In genomic region chr3:88539397-88539796, GRCm38 (mm10) we compare ENCODE assay signal across 12 mouse cellular contexts. TPM values are rescaled to one million over a fixed set of nuclear protein-coding genes. Genes with fewer than 3 reads are reported as not detected.
A peak's percentile ranks its signal among the peaks of the same experiment; 100 is the strongest.
DNase-seq lines count a peak whose midpoint lies in the region; ATAC-seq and TF ChIP-seq lines count a peak whose summit lies in the region.
"Had no signal": no experiment of that assay in that cellular context is flagged by ENCODE, and none has a peak within 500 bp of the region (broad histone marks: within the 10 kb centered on the region; RNA-seq: fewer than 3 reads in every experiment).

No protein-coding gene starts in this region.

- H3K4me2 ChIP-seq in forebrain, postnatal 0 days (ENCODE audit: low read depth) = no peak overlapping the region
- peak overlapping the region; percentile 37 for H3K4me2 ChIP-seq in midbrain, embryonic 12.5 days (replicated peaks)
- H3K4me2 ChIP-seq in intestine, embryonic 15.5 days (replicated peaks) = no peak overlapping the region
- H3K4me2 ChIP-seq: liver, embryonic 15.5 days had no signal

- peak overlapping the region; percentile 62 for H3K27ac ChIP-seq in forebrain, postnatal 0 days (ENCODE audit: low read depth, low read length)
- H3K27ac ChIP-seq in midbrain, embryonic 12.5 days (replicated peaks) = peak overlapping the region; percentile 65
- H3K27ac ChIP-seq in intestine, embryonic 15.5 days = no peak overlapping the region
- H3K27ac ChIP-seq: liver, embryonic 15.5 days had no signal

- peaks cover 95% of the 10 kb centered on the region for H3K4me1 ChIP-seq in E14TG2a.4 (replicated peaks; ENCODE audit: low read depth, low read length)
- H3K4me1 ChIP-seq in forebrain, postnatal 0 days (ENCODE audit: insufficient read depth) = peaks cover 23% of the 10 kb centered on the region
- H3K4me1 ChIP-seq in midbrain, embryonic 12.5 days = peaks cover 66% of the 10 kb centered on the region
- H3K4me1 ChIP-seq in intestine, embryonic 15.5 days (replicated peaks) = peaks cover 44% of the 10 kb centered on the region

- H3K27me3 ChIP-seq in E14TG2a.4 (ENCODE audit: insufficient read depth, low read length) = no peaks in the 10 kb centered on the region
- no peaks in the 10 kb centered on the region for H3K27me3 ChIP-seq in forebrain, postnatal 0 days (ENCODE audit: insufficient read depth, low read length)
- no peaks in the 10 kb centered on the region for H3K27me3 ChIP-seq in midbrain, embryonic 12.5 days
- no peaks in the 10 kb centered on the region for H3K27me3 ChIP-seq in intestine, embryonic 15.5 days (replicated peaks)

- peak; percentile 74 for DNase-seq in embryo, embryonic 11 days
- no peak for DNase-seq in forebrain, postnatal 0 days
- no peak for DNase-seq in yolk sac, embryonic 10.5 days (ENCODE audit: low spot score)
- no peak for DNase-seq in frontal cortex, postnatal 14 days (ENCODE audit: low spot score in 2 of 2)
- no peak for DNase-seq in gastrocnemius, postnatal 25 days
- DNase-seq: heart, adult 18-20 months had no signal

- 4% methylated on average over 3 of the region's 3 CpGs for WGBS in forebrain, postnatal 0 days
- 4% methylated on average over 3 of the region's 3 CpGs for WGBS in midbrain, embryonic 12.5 days
- 35% methylated on average over 3 of the region's 3 CpGs for WGBS in intestine, embryonic 15.5 days

- H3K4me3 ChIP-seq in E14TG2a.4 (replicated peaks; ENCODE audit: low read length) = peak overlapping the region; percentile 43; the same call in 1 of the 2 replicates
- no peak overlapping the region for H3K4me3 ChIP-seq in forebrain, postnatal 0 days (ENCODE audit: low read depth, low read length)
- peak overlapping the region; percentile 21 for H3K4me3 ChIP-seq in midbrain, embryonic 12.5 days
- H3K4me3 ChIP-seq in intestine, embryonic 15.5 days (replicated peaks) = no peak overlapping the region
- H3K4me3 ChIP-seq: liver, embryonic 15.5 days had no signal

- TF ChIP-seq CTCF in E14TG2a.4 (conservative IDR thresholded peaks at IDR 0.05; ENCODE audit: low read length) = no peak
- no peak for TF ChIP-seq CTCF in forebrain, postnatal 0 days (IDR thresholded peaks at IDR 0.05; ENCODE audit: low read depth)

- H3K9ac ChIP-seq in forebrain, postnatal 0 days = no peak overlapping the region
- H3K9ac ChIP-seq in midbrain, embryonic 12.5 days (replicated peaks) = peak overlapping the region; percentile 31; the same call in 1 of the 2 replicates
- no peak overlapping the region for H3K9ac ChIP-seq in intestine, embryonic 15.5 days
- H3K9ac ChIP-seq: liver, embryonic 15.5 days had no signal

- ATAC-seq in forebrain, postnatal 0 days = no peak
- ATAC-seq in midbrain, embryonic 12.5 days (ENCODE audit: low FRiP score, low read depth) = peak; percentile 61
- ATAC-seq in intestine, embryonic 15.5 days = no peak
- ATAC-seq: intestine, embryonic 16.5 days had no signal

- H3K9me3 ChIP-seq in E14TG2a.4 (ENCODE audit: low read length) = no peaks in the 10 kb centered on the region
- no peaks in the 10 kb centered on the region for H3K9me3 ChIP-seq in forebrain, postnatal 0 days (ENCODE audit: low read length)
- H3K9me3 ChIP-seq in midbrain, embryonic 12.5 days = no peaks in the 10 kb centered on the region
- H3K9me3 ChIP-seq in intestine, embryonic 15.5 days = no peaks in the 10 kb centered on the region
- H3K9me3 ChIP-seq: liver, embryonic 15.5 days had no signal

- peaks cover 74% of the 10 kb centered on the region for H3K36me3 ChIP-seq in E14TG2a.4 (ENCODE audit: insufficient read depth, low read length)
- H3K36me3 ChIP-seq in forebrain, postnatal 0 days (ENCODE audit: insufficient read depth) = peaks cover 47% of the 10 kb centered on the region
- peaks cover 45% of the 10 kb centered on the region for H3K36me3 ChIP-seq in midbrain, embryonic 12.5 days
- H3K36me3 ChIP-seq in intestine, embryonic 15.5 days = peaks cover 22% of the 10 kb centered on the region
- H3K36me3 ChIP-seq: liver, embryonic 15.5 days had no signal

RNA-seq across cellular contexts. Expression of gene Mex3a, which starts 7.2 kb away (rescaled TPM):
- 64.5 and 71.9 TPM in 2 replicates for total RNA-seq in forebrain, postnatal 0 days (2014; rRNA removed)
- polyA plus RNA-seq in forebrain, postnatal 0 days (2015; fragmentation: Nextera tagmentation; extraction: Ambion mirVana) = 16.2 and 20.5 TPM in 2 replicates
- polyA plus RNA-seq in midbrain, embryonic 12.5 days (2016; fragmentation: Nextera tagmentation; extraction: Ambion mirVana) = 47.8 and 49.9 TPM in 2 replicates
- 9.6 and 11.2 TPM in 2 replicates for polyA plus RNA-seq in intestine, embryonic 15.5 days (2015; fragmentation: Nextera tagmentation; extraction: Ambion mirVana)
- under 1 TPM; 0.24 to 0.33 TPM for total RNA-seq in gastrocnemius, postnatal 25 days (2021)

RNA-seq across cellular contexts. Expression of gene Rab25, which starts 8.7 kb away (rescaled TPM):
- total RNA-seq in forebrain, postnatal 0 days (2014; rRNA removed) = not detected in 2 replicates
- 0.33 TPM in 1 of 2 replicates, not detected in the other for polyA plus RNA-seq in forebrain, postnatal 0 days (2015; fragmentation: Nextera tagmentation; extraction: Ambion mirVana)
- 0.21 and 0.47 TPM in 2 replicates for polyA plus RNA-seq in midbrain, embryonic 12.5 days (2016; fragmentation: Nextera tagmentation; extraction: Ambion mirVana)
- 75.2 and 89.8 TPM in 2 replicates for polyA plus RNA-seq in intestine, embryonic 15.5 days (2015; fragmentation: Nextera tagmentation; extraction: Ambion mirVana)
- not detected for total RNA-seq in gastrocnemius, postnatal 25 days (2021)
- total RNA-seq: layer of hippocampus, postnatal 14 days had no signal
- polyA plus RNA-seq: liver, embryonic 15.5 days had no signal

RNA-seq across cellular contexts. Expression of gene Lamtor2, which starts 13.5 kb away (rescaled TPM):
- 52.2 and 55.5 TPM in 2 replicates for total RNA-seq in forebrain, postnatal 0 days (2014; rRNA removed)
- polyA plus RNA-seq in forebrain, postnatal 0 days (2015; fragmentation: Nextera tagmentation; extraction: Ambion mirVana) = 186 and 202 TPM in 2 replicates
- 137 and 152 TPM in 2 replicates for polyA plus RNA-seq in midbrain, embryonic 12.5 days (2016; fragmentation: Nextera tagmentation; extraction: Ambion mirVana)
- polyA plus RNA-seq in intestine, embryonic 15.5 days (2015; fragmentation: Nextera tagmentation; extraction: Ambion mirVana) = 188 and 231 TPM in 2 replicates
- total RNA-seq in gastrocnemius, postnatal 25 days (2021) = 10 to 100 TPM; 76.1 to 81.1 TPM

RNA-seq across cellular contexts. Expression of gene Ubqln4, which starts 14.2 kb away (rescaled TPM):
- total RNA-seq in forebrain, postnatal 0 days (2014; rRNA removed) = 102 and 116 TPM in 2 replicates
- polyA plus RNA-seq in forebrain, postnatal 0 days (2015; fragmentation: Nextera tagmentation; extraction: Ambion mirVana) = 29.3 and 30.8 TPM in 2 replicates
- polyA plus RNA-seq in midbrain, embryonic 12.5 days (2016; fragmentation: Nextera tagmentation; extraction: Ambion mirVana) = 64.7 and 71.2 TPM in 2 replicates
- polyA plus RNA-seq in intestine, embryonic 15.5 days (2015; fragmentation: Nextera tagmentation; extraction: Ambion mirVana) = 43.6 and 43.7 TPM in 2 replicates
- 10 to 100 TPM; 59.6 to 67.2 TPM for total RNA-seq in gastrocnemius, postnatal 25 days (2021)

RNA-seq across cellular contexts. Expression of gene Lmna, which starts 29.6 kb away (rescaled TPM):
- 49.4 and 71.3 TPM in 2 replicates for total RNA-seq in forebrain, postnatal 0 days (2014; rRNA removed)
- polyA plus RNA-seq in forebrain, postnatal 0 days (2015; fragmentation: Nextera tagmentation; extraction: Ambion mirVana) = 51.4 and 52.9 TPM in 2 replicates
- 34.3 and 42.8 TPM in 2 replicates for polyA plus RNA-seq in midbrain, embryonic 12.5 days (2016; fragmentation: Nextera tagmentation; extraction: Ambion mirVana)
- polyA plus RNA-seq in intestine, embryonic 15.5 days (2015; fragmentation: Nextera tagmentation; extraction: Ambion mirVana) = 120 TPM in 2 replicates
- total RNA-seq in gastrocnemius, postnatal 25 days (2021) = 100 to 1,000 TPM in 1 of 2 experiments, 10 to 100 TPM in 1; 99.2 to 106 TPM

Comparison
In these comparisons a context has a peak if more than half of its experiments do, and no peak if none do; other contexts are left out.
1. H3K4me3 ChIP-seq: peak in E14TG2a.4 (single experiment) and midbrain, embryonic 12.5 days (single experiment); none in forebrain, postnatal 0 days (single experiment) and intestine, embryonic 15.5 days (single experiment).
2. RNA of gene Rab25, which starts 8.7 kb away (polyA plus RNA-seq): 75.2 to 89.8 TPM in intestine, embryonic 15.5 days; 0.21 to 0.47 TPM in midbrain, embryonic 12.5 days and 0.33 TPM in forebrain, postnatal 0 days; every median in the first group is over 10 times any median in the second.